12 mouse cellular contexts compared by ENCODE assay signal in genomic region chr1:69775589-69775988, GRCm38 (mm10). TPM values are rescaled to one million over a fixed set of nuclear protein-coding genes. Genes with fewer than 3 reads are reported as not detected.
DNase-seq lines count a peak whose midpoint lies in the region; ATAC-seq and TF ChIP-seq lines count a peak whose summit lies in the region.
"Had no signal": no experiment of that assay in that cellular context is flagged by ENCODE, and none has a peak within 500 bp of the region (broad histone marks: within the 10 kb centered on the region; RNA-seq: fewer than 3 reads in every experiment).

No protein-coding gene starts in this region.

- no peaks in the 10 kb centered on the region for H3K27me3 ChIP-seq in forebrain, postnatal 0 days (ENCODE audit: insufficient read depth, low read length)
- H3K27me3 ChIP-seq in forebrain, embryonic 15.5 days = no peaks in the 10 kb centered on the region
- H3K27me3 ChIP-seq: embryonic facial prominence, embryonic 12.5 days had no signal

- no peaks in the 10 kb centered on the region for H3K36me3 ChIP-seq in forebrain, postnatal 0 days (ENCODE audit: insufficient read depth)
- no peaks in the 10 kb centered on the region for H3K36me3 ChIP-seq in forebrain, embryonic 15.5 days
- H3K36me3 ChIP-seq: embryonic facial prominence, embryonic 12.5 days; limb, embryonic 10.5 days had no signal

- 70% methylated on average over 4 of the region's 4 CpGs for WGBS in forebrain, postnatal 0 days
- 70% methylated on average over 4 of the region's 4 CpGs for WGBS in forebrain, embryonic 15.5 days

- H3K4me2 ChIP-seq in forebrain, postnatal 0 days (ENCODE audit: low read depth) = no peak overlapping the region
- no peak overlapping the region for H3K4me2 ChIP-seq in forebrain, embryonic 15.5 days (replicated peaks)
- H3K4me2 ChIP-seq: embryonic facial prominence, embryonic 12.5 days had no signal

- TF ChIP-seq CTCF in forebrain, postnatal 0 days (IDR thresholded peaks at IDR 0.05; ENCODE audit: low read depth) = peak; percentile 40

- H3K9ac ChIP-seq in forebrain, postnatal 0 days = no peak overlapping the region
- no peak overlapping the region for H3K9ac ChIP-seq in forebrain, embryonic 15.5 days (replicated peaks)
- H3K9ac ChIP-seq: embryonic facial prominence, embryonic 12.5 days had no signal

- H3K9me3 ChIP-seq in forebrain, postnatal 0 days (ENCODE audit: low read length) = no peaks in the 10 kb centered on the region
- H3K9me3 ChIP-seq in forebrain, embryonic 15.5 days = no peaks in the 10 kb centered on the region
- H3K9me3 ChIP-seq: embryonic facial prominence, embryonic 12.5 days; limb, embryonic 10.5 days had no signal

- H3K4me3 ChIP-seq in forebrain, postnatal 0 days (ENCODE audit: low read depth, low read length) = no peak overlapping the region
- H3K4me3 ChIP-seq in forebrain, embryonic 15.5 days = no peak overlapping the region
- H3K4me3 ChIP-seq: embryonic facial prominence, embryonic 12.5 days; limb, embryonic 10.5 days had no signal

- intact Hi-C loops in left cerebral cortex, postnatal 36 days (cut with DNase I) = loop anchor here (10.0 kb wide), 2 partner anchors 441 to 611 kb away; no protein-coding TSS in a partner anchor

- no peaks in the 10 kb centered on the region for H3K4me1 ChIP-seq in forebrain, postnatal 0 days (ENCODE audit: insufficient read depth)
- no peaks in the 10 kb centered on the region for H3K4me1 ChIP-seq in forebrain, embryonic 15.5 days
- H3K4me1 ChIP-seq: embryonic facial prominence, embryonic 12.5 days; limb, embryonic 10.5 days had no signal

- no peak for DNase-seq in forebrain, postnatal 0 days
- DNase-seq in retina, embryonic 14.5 days (ENCODE audit: low spot score) = peak; percentile 16
- DNase-seq in retina, postnatal 1 day = no peak
- peak; percentile 70 for DNase-seq in thymus, postnatal 25 days
- no peak for DNase-seq in left cerebral cortex, postnatal 36 days (ENCODE audit: low spot score in 2 of 2)
- DNase-seq in cerebellum, postnatal 14 days = no peak
- DNase-seq: kidney, adult 11 months; midbrain, embryonic 14.5 days had no signal

- no peak overlapping the region for H3K27ac ChIP-seq in forebrain, postnatal 0 days (ENCODE audit: low read depth, low read length)
- no peak overlapping the region for H3K27ac ChIP-seq in forebrain, embryonic 15.5 days (replicated peaks)
- H3K27ac ChIP-seq: embryonic facial prominence, embryonic 12.5 days; limb, embryonic 10.5 days had no signal

- no peak for ATAC-seq in forebrain, postnatal 0 days
- no peak for ATAC-seq in forebrain, embryonic 15.5 days (replicated peaks)
- ATAC-seq in common myeloid progenitor, adult 5-6 weeks (replicated peaks; ENCODE audit: low read depth, poor library complexity, severe bottlenecking) = peak; percentile 73

RNA-seq across cellular contexts. Expression of gene Spag16, which starts 51.2 kb away (rescaled TPM):
- total RNA-seq in forebrain, postnatal 0 days (2014; rRNA removed) = 1.8 and 4.7 TPM in 2 replicates
- polyA plus RNA-seq in forebrain, postnatal 0 days (2015; fragmentation: Nextera tagmentation; extraction: Ambion mirVana) = 2.3 and 2.5 TPM in 2 replicates
- polyA plus RNA-seq in forebrain, embryonic 15.5 days (2015; fragmentation: Nextera tagmentation; extraction: Ambion mirVana) = 1.2 and 1.6 TPM in 2 replicates
- 0.05 TPM in 1 of 2 replicates, not detected in the other for total RNA-seq in common myeloid progenitor, adult 5-6 weeks (2017)
- under 1 TPM; 0.81 to 0.97 TPM for total RNA-seq in left cerebral cortex, postnatal 36 days (2021)

Comparison
In these comparisons a context has a peak if more than half of its experiments do, and no peak if none do; other contexts are left out.
1. DNase-seq: peak in retina, embryonic 14.5 days (single experiment) and thymus, postnatal 25 days (single experiment); none in forebrain, postnatal 0 days (single experiment), retina, postnatal 1 day (single experiment), left cerebral cortex, postnatal 36 days (0 of 2) and cerebellum, postnatal 14 days (0 of 2).